Mouse (Mus musculus) bone marrow, adult 2 months (tissue): ENCODE data around the gene Ssbp2. TPM values are rescaled to one million over a fixed set of nuclear protein-coding genes. Genes with fewer than 3 reads are reported as not detected.

Experiments
- H3K27ac ChIP-seq: fragments of 200-500 bp; 2 replicates; pipeline ENCODE4 v1.5.1; 2012; ENCODE audit warnings: low read depth, mild to moderate bottlenecking, control low read depth, inconsistent platforms, low read length; ENCODE audit not compliant: control insufficient read depth, poor library complexity, insufficient read depth
- H3K4me1 ChIP-seq: fragments of 200-500 bp; 2 replicates; pipeline ENCODE4 v1.6.1; 2011; ENCODE audit warnings: low read length; ENCODE audit not compliant: control insufficient read depth, insufficient read depth
- H3K4me3 ChIP-seq: fragments of 200-500 bp; replicated peaks from 2 replicates; pipeline ENCODE3; 2011; ENCODE audit warnings: mild to moderate bottlenecking, low read depth, low read length, control low read depth; ENCODE audit not compliant: control insufficient read depth
- CTCF ChIP-seq: fragments of 200-500 bp; IDR thresholded peaks from 2 replicates; pipeline ENCODE4 v1.5.1; 2011; ENCODE audit warnings: low read length, control low read depth; ENCODE audit not compliant: control insufficient read depth, insufficient read depth
- POLR2A ChIP-seq: fragments of 200-500 bp; IDR thresholded peaks from 2 replicates; pipeline ENCODE4 v1.6.1; 2011; ENCODE audit warnings: low read depth, mild to moderate bottlenecking, control low read depth, low read length, borderline replicate concordance; ENCODE audit not compliant: control insufficient read depth
- WGBS: fragments of 180-500 bp; shearing (Covaris S2); methylation state at CpG from one replicate; pipeline ENCODE4 v1.1.7; 2018; 5-methylcytosine and 5-hydroxymethylcytosine counted together
- polyA plus RNA-seq: library from polyadenylated mRNA; stranded (reverse); fragments of >200 nt; gene quantifications from 2 replicates; pipeline ENCODE4 v1.2.4, GENCODE M21; 2011; ENCODE audit warnings: low replicate concordance; ENCODE audit not compliant: missing spikeins, insufficient read depth, insufficient read length

The Ssbp2 gene
- polyA plus RNA-seq, 1 experiment, result 12.8 TPM

GRCm38 (mm10) chr13:91437931-91438330, 22.2 kb upstream of the Ssbp2 start:
- TF ChIP-seq POLR2A (no peak), CTCF (no peak)
- Histone ChIP-seq H3K27ac (no peak overlapping the region), H3K4me3 (no peak overlapping the region), H3K4me1 (no peaks in the 10 kb centered on the region; the same call in 1 of the 2 replicates)
- WGBS, result 68% methylated on average over 3 of the region's 3 CpGs

DNA sequence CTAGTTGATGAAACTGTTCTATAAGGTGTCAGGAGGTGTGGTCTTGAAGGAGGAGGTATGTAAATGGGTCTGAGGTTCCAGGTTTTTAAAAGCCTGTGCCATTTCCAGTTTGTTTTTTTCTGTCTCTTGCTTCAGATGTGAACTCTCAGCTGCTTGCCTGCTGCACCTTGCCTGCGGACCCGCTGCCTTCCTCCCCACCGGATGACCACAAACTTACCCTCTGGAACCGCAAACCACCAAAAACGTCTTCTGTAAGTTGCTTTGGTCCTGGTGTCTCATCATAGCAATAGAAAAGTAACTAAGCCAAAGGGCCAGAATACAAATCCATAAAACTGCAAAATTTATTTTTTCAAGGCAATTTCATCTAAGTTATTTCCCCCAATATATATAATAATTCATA, 18.6 kb upstream of the Ssbp2 start:
- Histone ChIP-seq H3K27ac (no peak overlapping the region), H3K4me3 (no peak overlapping the region), H3K4me1 (no peaks in the 10 kb centered on the region; the same call in 1 of the 2 replicates)
- WGBS, result 47% methylated on average over 5 of the region's 5 CpGs
- TF ChIP-seq CTCF, result no peak
- TF ChIP-seq POLR2A, result no peak

- WGBS, result 83% methylated on average over 2 of the region's 2 CpGs
- H3K27ac ChIP-seq, result no peak overlapping the region
- no peak overlapping the region for H3K4me3 ChIP-seq
- TF ChIP-seq CTCF, result no peak
- TF ChIP-seq POLR2A, result no peak
- no peaks in the 10 kb centered on the region for H3K4me1 ChIP-seq
Measured at GRCm38 (mm10) chr13:91446728-91447127, 13.4 kb upstream of the Ssbp2 start.

DNA sequence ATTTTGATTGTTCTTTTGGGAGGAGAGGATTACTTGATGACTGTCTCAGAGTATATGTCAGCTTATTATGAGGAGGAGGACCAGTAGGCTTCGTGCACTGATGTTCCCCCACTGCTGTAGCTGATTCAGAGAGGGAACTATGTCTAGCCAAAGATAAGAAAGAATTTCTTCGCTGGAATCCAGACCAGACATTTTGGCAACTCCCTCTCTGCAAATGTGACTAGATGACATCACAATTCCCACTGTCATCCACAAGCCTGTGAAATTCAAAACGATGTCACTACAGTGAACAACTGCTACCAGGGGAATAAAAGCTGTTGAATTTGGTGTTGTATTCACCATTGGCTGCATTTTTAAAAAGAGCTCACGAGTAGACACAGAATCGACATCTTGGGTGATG, 11.1 kb upstream of the Ssbp2 start:
- Histone ChIP-seq H3K27ac (no peak overlapping the region), H3K4me3 (no peak overlapping the region), H3K4me1 (no peaks in the 10 kb centered on the region)
- 72% methylated on average over 5 of the region's 5 CpGs for WGBS
- no peak for TF ChIP-seq POLR2A
- no peak for TF ChIP-seq CTCF

DNA sequence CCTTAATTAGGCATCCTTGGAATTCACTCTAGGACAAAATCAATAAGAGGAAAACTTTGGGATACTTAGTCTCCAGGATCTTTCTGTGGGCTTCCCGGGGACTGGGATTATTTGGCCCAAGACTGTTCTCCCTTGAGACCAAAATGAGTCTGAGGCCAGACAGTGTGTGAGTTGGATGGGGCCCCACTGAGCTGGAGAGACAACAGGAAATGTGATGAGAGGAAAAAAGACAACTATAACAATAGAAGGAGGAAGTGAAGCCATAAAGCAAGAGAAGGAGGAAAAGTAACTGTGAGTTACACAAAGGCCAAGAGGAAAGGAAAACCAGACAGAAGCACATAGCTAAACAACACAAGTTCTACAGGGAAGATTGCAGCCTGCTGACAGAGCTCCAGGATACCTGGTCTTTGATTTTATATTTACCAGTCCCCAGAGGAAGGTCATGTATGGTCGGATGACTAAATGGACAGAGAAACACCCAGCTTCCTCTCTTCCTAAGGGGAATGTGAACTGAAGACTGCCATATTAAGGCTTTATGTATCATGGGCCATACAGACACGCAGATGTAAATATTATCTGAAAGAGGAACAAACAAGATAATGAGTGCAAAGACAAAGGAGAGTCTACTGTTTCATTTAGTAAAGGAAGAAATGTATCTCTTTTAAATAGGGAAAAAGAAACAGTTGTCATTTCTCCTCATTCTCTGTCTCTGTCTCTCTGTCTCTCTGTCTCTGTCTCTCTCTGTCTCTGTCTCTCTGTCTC, 8.5 kb upstream of the Ssbp2 start:
- 47% methylated on average over 3 of the region's 3 CpGs for WGBS
- H3K4me3 ChIP-seq, result no peak overlapping the region
- no peak for TF ChIP-seq POLR2A
- no peak for TF ChIP-seq CTCF
- H3K27ac ChIP-seq, result no peak overlapping the region
- no peaks in the 10 kb centered on the region for H3K4me1 ChIP-seq

DNA sequence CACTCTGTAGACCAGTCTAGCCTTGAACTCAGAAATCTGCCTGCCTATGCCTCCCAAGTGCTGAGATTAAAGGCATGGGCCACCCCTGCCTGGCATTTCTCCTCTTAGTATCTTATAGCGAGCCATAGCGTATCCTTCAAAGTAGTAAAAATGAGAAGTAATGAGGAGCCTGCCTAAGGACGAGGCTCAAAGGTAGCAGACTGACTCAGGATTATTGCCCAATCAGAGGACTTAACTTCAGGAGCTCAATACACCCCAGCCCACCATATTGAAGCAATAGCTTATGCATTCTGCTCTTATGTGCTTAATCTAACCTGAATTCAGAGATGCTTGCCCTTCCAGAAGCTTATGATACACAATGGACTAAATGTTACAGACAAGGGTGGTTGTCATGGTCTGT, 7.8 kb upstream of the Ssbp2 start:
- no peak overlapping the region for H3K4me3 ChIP-seq
- TF ChIP-seq POLR2A (no peak), CTCF (no peak)
- WGBS, result 52% methylated on average over 3 of the region's 3 CpGs
- no peak overlapping the region for H3K27ac ChIP-seq
- H3K4me1 ChIP-seq, result no peaks in the 10 kb centered on the region

- WGBS, result 35% methylated on average over 3 of the region's 3 CpGs
- no peak overlapping the region for H3K4me3 ChIP-seq
- TF ChIP-seq POLR2A (no peak), CTCF (no peak)
- no peak overlapping the region for H3K27ac ChIP-seq
- no peaks in the 10 kb centered on the region for H3K4me1 ChIP-seq
Measured at GRCm38 (mm10) chr13:91453236-91453635, 6.8 kb upstream of the Ssbp2 start.

- no peaks in the 10 kb centered on the region for H3K4me1 ChIP-seq
Measured at GRCm38 (mm10) chr13:91456041-91456440, 4.0 kb upstream of the Ssbp2 start.

More at GRCm38 (mm10) chr13:91456041-91456440, 4.0 kb upstream of the Ssbp2 start:
- no peak for TF ChIP-seq CTCF
- no peak for TF ChIP-seq POLR2A
- 69% methylated on average over 2 of the region's 2 CpGs for WGBS
- no peak overlapping the region for H3K4me3 ChIP-seq
- no peak overlapping the region for H3K27ac ChIP-seq
